Mouse (Mus musculus): ENCODE data around the gene B3galt1. TPM values are rescaled to one million over a fixed set of nuclear protein-coding genes. Genes with fewer than 3 reads are reported as not detected.
A peak's percentile ranks its signal among the peaks of the same experiment; 100 is the strongest.

B3galt1 gene
- polyA plus RNA-seq, 1 experiment = 25.4 TPM

GRCm38 (mm10) chr2:68021541-68022152 lies 456.0 kb downstream of the B3galt1 start:
- DNase-seq (ENCODE audit: extremely low spot score in 1 of 2, low spot score in 1 of 2) = no peak

GRCm38 (mm10) chr2:68028811-68029210 lies 463.1 kb downstream of the B3galt1 start:
- no peak for DNase-seq (ENCODE audit: extremely low spot score in 1 of 2, low spot score in 1 of 2)

- peak; percentile 64 to 76 for DNase-seq (ENCODE audit: extremely low spot score in 1 of 2, low spot score in 1 of 2)
Observed at GRCm38 (mm10) chr2:68034711-68035110, 469.0 kb downstream of the B3galt1 start.

- DNase-seq (ENCODE audit: extremely low spot score in 1 of 2, low spot score in 1 of 2) = peak; percentile 13 to 58
Observed at GRCm38 (mm10) chr2:68040752-68041151, 475.1 kb downstream of the B3galt1 start.

- DNase-seq (ENCODE audit: extremely low spot score in 1 of 2, low spot score in 1 of 2) = no peak
Observed at GRCm38 (mm10) chr2:68052481-68052880, 486.8 kb downstream of the B3galt1 start.

GRCm38 (mm10) chr2:68053243-68053642 lies 487.6 kb downstream of the B3galt1 start:
- no peak for DNase-seq (ENCODE audit: extremely low spot score in 1 of 2, low spot score in 1 of 2)

- no peak for DNase-seq (ENCODE audit: extremely low spot score in 1 of 2, low spot score in 1 of 2)
Observed at GRCm38 (mm10) chr2:68061341-68061740, 495.7 kb downstream of the B3galt1 start.

GRCm38 (mm10) chr2:68079426-68080360 lies 514.0 kb downstream of the B3galt1 start:
- DNase-seq (ENCODE audit: extremely low spot score in 1 of 2, low spot score in 1 of 2) = no peak

- DNase-seq (ENCODE audit: extremely low spot score in 1 of 2, low spot score in 1 of 2) = peak; percentile 13 to 35
Observed at GRCm38 (mm10) chr2:68080872-68081280, 515.2 kb downstream of the B3galt1 start.

GRCm38 (mm10) chr2:68084483-68084882 lies 518.8 kb downstream of the B3galt1 start:
- DNase-seq (ENCODE audit: extremely low spot score in 1 of 2, low spot score in 1 of 2) = no peak

GRCm38 (mm10) chr2:68086101-68086500 lies 520.4 kb downstream of the B3galt1 start:
- DNase-seq (ENCODE audit: extremely low spot score in 1 of 2, low spot score in 1 of 2) = no peak

GRCm38 (mm10) chr2:68091559-68091958 lies 525.9 kb downstream of the B3galt1 start:
- DNase-seq (ENCODE audit: extremely low spot score in 1 of 2, low spot score in 1 of 2) = no peak

- DNase-seq (ENCODE audit: extremely low spot score in 1 of 2, low spot score in 1 of 2) = no peak
Observed at GRCm38 (mm10) chr2:68104641-68105040, 539.0 kb downstream of the B3galt1 start.

- no peak for DNase-seq (ENCODE audit: extremely low spot score in 1 of 2, low spot score in 1 of 2)
Observed at GRCm38 (mm10) chr2:68118076-68118475, 552.4 kb downstream of the B3galt1 start.

GRCm38 (mm10) chr2:68124751-68125150 lies 559.1 kb downstream of the B3galt1 start:
- DNase-seq (ENCODE audit: extremely low spot score in 1 of 2, low spot score in 1 of 2) = no peak

GRCm38 (mm10) chr2:68141094-68141493 lies 575.4 kb downstream of the B3galt1 start:
- no peak for DNase-seq (ENCODE audit: extremely low spot score in 1 of 2, low spot score in 1 of 2)

- DNase-seq (ENCODE audit: extremely low spot score in 1 of 2, low spot score in 1 of 2) = no peak
Observed at GRCm38 (mm10) chr2:68143292-68143691, 577.6 kb downstream of the B3galt1 start.

- no peak for DNase-seq (ENCODE audit: extremely low spot score in 1 of 2, low spot score in 1 of 2)
Observed at GRCm38 (mm10) chr2:68159751-68160150, 594.1 kb downstream of the B3galt1 start.

GRCm38 (mm10) chr2:68160566-68160965 lies 594.9 kb downstream of the B3galt1 start:
- DNase-seq (ENCODE audit: extremely low spot score in 1 of 2, low spot score in 1 of 2) = no peak

GRCm38 (mm10) chr2:68162012-68162411 lies 596.3 kb downstream of the B3galt1 start:
- peak in 1 of 2 experiments; percentile 31 for DNase-seq (ENCODE audit: extremely low spot score in 1 of 2, low spot score in 1 of 2)

- DNase-seq (ENCODE audit: extremely low spot score in 1 of 2, low spot score in 1 of 2) = no peak
Observed at GRCm38 (mm10) chr2:68171306-68171705, 605.6 kb downstream of the B3galt1 start.
